Mouse (Mus musculus) forebrain, embryonic 14.5 days (tissue): ENCODE measurements around the gene Rsph3b. TPM values are rescaled to one million over a fixed set of nuclear protein-coding genes. Genes with fewer than 3 reads are reported as not detected.
"Not testable (repeated sequence)": the region's sequence is repeated elsewhere in the genome, so short reads cannot be mapped to it uniquely, and the experiment has no call there.

Experiments
- ATAC-seq: fragments of 200-750 bp; cut with Nextera tagmentation; 2 replicates; pipeline ENCODE4 v1.8.0; 2017; ENCODE audit warnings: mild to moderate bottlenecking, moderate library complexity
- DNase-seq: peaks from one replicate; pipeline ENCODE4 v3.0.0-alpha.2; 2015; ENCODE audit warnings: low spot score
- H3K27ac ChIP-seq: fragments of 300-500 bp; sonication (generic); 2 replicates; pipeline ENCODE4 v1.5.1; 2014; ENCODE audit warnings: low read depth, mild to moderate bottlenecking, control low read depth, low read length, moderate library complexity
- H3K27me3 ChIP-seq: fragments of 300-500 bp; sonication (generic); replicated peaks from 2 replicates; pipeline ENCODE4 v1.6.1; 2014; ENCODE audit warnings: low read length, control low read depth, mixed read lengths; ENCODE audit not compliant: control insufficient read depth, insufficient read depth
- H3K36me3 ChIP-seq: fragments of 300-500 bp; sonication (generic); 2 replicates; pipeline ENCODE4 v1.6.1; 2014; ENCODE audit warnings: low read length, control low read depth; ENCODE audit not compliant: control insufficient read depth, insufficient read depth
- H3K4me1 ChIP-seq: fragments of 300-500 bp; sonication (generic); 2 replicates; pipeline ENCODE4 v1.6.1; 2014; ENCODE audit warnings: antibody characterized with exemption, low read length, control low read depth; ENCODE audit not compliant: control insufficient read depth, insufficient read depth
- H3K4me2 ChIP-seq: fragments of 300-500 bp; sonication (generic); 2 replicates; pipeline ENCODE4 v1.6.1; 2014; ENCODE audit warnings: mild to moderate bottlenecking, control low read depth, low read length
- H3K4me3 ChIP-seq: fragments of 300-500 bp; sonication (generic); 2 replicates; pipeline ENCODE4 v1.5.1; 2014; ENCODE audit warnings: low read depth, low read length, control low read depth
- H3K9ac ChIP-seq: fragments of 300-500 bp; sonication (generic); 2 replicates; pipeline ENCODE4 v1.6.1; 2014; ENCODE audit warnings: mild to moderate bottlenecking, low read length, control low read depth, moderate library complexity
- H3K9me3 ChIP-seq: fragments of 300-500 bp; sonication (generic); replicated peaks from 2 replicates; pipeline ENCODE4 v1.6.1; 2016; ENCODE audit warnings: low read length, control low read depth, mixed read lengths; ENCODE audit not compliant: control insufficient read depth
- WGBS: fragments of 180-500 bp; shearing (Covaris S2); extraction: QIAGEN DNeasy Blood & Tissue Kit; methylation state at CpG from one replicate; pipeline ENCODE4 v1.1.7; 2014; 5-methylcytosine and 5-hydroxymethylcytosine counted together
- polyA plus RNA-seq: library from polyadenylated mRNA; unstranded; fragments of >200 nt; fragmentation: Nextera tagmentation; extraction: Ambion mirVana; gene quantifications from 2 replicates; pipeline ENCODE4 v1.2.1, GENCODE M21; 2014

The Rsph3b gene
- polyA plus RNA-seq, 1 experiment from 2014 or later = 57.7 TPM

- H3K4me3 ChIP-seq, H3K9me3 ChIP-seq, DNase-seq, H3K4me2 ChIP-seq, H3K27me3 ChIP-seq, ATAC-seq, H3K9ac ChIP-seq, H3K4me1 ChIP-seq, H3K27ac ChIP-seq, H3K36me3 ChIP-seq: not testable (repeated sequence)
- WGBS = 64% methylated on average over 3 of the region's 3 CpGs
These were observed 26.5 kb upstream of the Rsph3b start for GRCm38 (mm10) chr17:6974985-6975384.

GRCm38 (mm10) chr17:6972836-6973396, 24.4 kb upstream of the Rsph3b start:
- H3K27me3 ChIP-seq, H3K4me2 ChIP-seq, H3K9ac ChIP-seq, H3K36me3 ChIP-seq, H3K27ac ChIP-seq, H3K4me3 ChIP-seq, H3K9me3 ChIP-seq, ATAC-seq, H3K4me1 ChIP-seq: not testable (repeated sequence)
- peak; percentile 15 for DNase-seq
- 36% methylated on average over 3 of the region's 4 CpGs for whole genome bisulfite sequencing

DNA sequence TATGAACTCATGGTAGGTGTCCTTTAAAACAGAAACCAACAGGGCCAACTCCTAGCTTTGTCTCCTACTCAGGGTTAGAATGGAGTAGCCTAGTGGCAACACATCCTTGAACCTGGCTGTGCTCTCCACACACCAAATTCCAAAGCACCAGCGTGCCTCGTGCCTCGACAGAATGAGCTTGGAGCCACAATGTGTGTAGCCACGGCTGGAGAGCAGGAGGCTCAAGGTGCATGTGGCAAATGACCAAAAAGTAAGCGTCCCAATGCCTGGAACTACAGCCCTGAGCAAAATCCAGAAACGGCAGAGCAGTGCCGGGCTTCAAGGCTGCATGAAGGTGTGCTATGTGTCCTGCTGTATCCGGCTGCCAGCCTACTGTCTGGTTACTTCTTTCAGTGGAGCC, 22.8 kb upstream of the Rsph3b start:
- not testable (repeated sequence) for DNase-seq, H3K27ac ChIP-seq, H3K4me3 ChIP-seq, H3K4me2 ChIP-seq, H3K4me1 ChIP-seq, H3K9me3 ChIP-seq, ATAC-seq, H3K36me3 ChIP-seq, H3K9ac ChIP-seq, H3K27me3 ChIP-seq
- WGBS = 80% methylated on average over 8 of the region's 8 CpGs

DNA sequence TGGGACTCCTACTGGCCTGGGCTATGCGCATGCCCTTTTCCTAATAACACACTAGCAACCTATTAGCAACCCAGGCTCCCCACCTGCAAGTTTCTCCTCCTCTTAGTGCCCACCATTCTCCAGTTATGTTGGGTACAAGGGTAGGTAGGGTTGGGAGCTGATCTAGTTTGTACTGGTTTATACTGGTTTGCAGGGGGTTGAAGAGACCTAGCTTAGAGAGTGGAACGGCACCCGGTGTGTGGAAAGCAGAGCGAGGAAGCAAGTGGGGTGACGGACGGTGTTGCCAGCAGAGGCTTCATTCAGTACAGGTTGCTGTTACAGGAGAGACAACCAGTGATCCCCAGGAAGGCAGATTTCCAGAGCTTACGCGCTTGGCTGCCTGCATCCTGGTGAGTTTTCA, 21.9 kb upstream of the Rsph3b start, which contains the start of gene Rnaset2b:
TSS of gene Rnaset2b (plus strand) at position 301 of the 400 bp plus-strand sequence.
- DNase-seq, H3K27me3 ChIP-seq, H3K36me3 ChIP-seq, H3K9me3 ChIP-seq, ATAC-seq, H3K4me1 ChIP-seq, H3K27ac ChIP-seq, H3K4me3 ChIP-seq, H3K4me2 ChIP-seq, H3K9ac ChIP-seq: not testable (repeated sequence)
- no CpG with 5 or more reads among the region's 8 CpGs for WGBS

DNA sequence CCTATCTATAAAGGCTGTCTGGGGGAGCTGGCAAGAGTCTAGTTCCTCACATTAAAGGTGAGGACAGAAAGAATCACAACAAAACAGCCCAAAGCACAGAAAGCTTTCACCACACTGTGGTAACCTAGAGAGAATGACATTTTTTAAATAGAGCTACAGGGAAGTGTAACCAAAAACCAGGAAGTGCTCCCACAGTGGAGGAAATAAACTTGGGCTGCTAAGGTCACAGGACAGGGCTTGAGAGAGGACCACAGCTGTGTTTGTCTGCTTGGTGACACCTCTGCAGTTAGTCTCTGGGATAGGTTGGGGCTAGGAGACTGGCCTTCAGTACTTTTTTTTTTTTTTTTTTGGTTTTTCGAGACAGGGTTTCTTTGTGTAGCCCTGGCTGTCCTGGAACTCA, 19.2 kb upstream of the Rsph3b start:
- not testable (repeated sequence) for H3K4me1 ChIP-seq, H3K4me2 ChIP-seq, H3K36me3 ChIP-seq, DNase-seq, H3K27ac ChIP-seq, H3K4me3 ChIP-seq, H3K27me3 ChIP-seq, ATAC-seq, H3K9ac ChIP-seq, H3K9me3 ChIP-seq
- 83% methylated on average over 1 of the region's 1 CpGs for WGBS

DNA sequence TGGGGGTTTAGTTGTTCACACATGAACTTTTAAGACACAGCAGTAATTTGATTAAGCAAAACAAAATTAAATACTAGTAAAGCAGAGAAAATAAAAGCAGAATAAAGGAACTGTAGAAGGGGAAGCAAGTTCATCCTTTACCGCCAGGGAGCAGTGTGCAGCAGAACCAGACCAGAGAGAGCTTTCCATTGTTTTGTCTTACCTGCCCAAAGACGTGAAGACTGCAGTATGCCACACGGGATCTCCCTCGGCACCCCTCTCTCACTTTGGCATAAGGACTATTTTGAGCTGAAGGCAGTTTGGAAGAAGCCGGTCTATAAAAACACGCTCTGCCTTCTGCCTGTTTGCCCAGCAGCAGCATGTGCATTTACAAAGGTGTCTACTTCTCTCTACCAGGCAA, 16.9 kb upstream of the Rsph3b start:
- not testable (repeated sequence) for H3K36me3 ChIP-seq, H3K4me1 ChIP-seq, H3K9me3 ChIP-seq, H3K9ac ChIP-seq, ATAC-seq, H3K4me3 ChIP-seq, H3K27me3 ChIP-seq, H3K27ac ChIP-seq, H3K4me2 ChIP-seq
- peak; percentile 52 for DNase-seq
- WGBS = 7% methylated on average over 5 of the region's 6 CpGs

DNA sequence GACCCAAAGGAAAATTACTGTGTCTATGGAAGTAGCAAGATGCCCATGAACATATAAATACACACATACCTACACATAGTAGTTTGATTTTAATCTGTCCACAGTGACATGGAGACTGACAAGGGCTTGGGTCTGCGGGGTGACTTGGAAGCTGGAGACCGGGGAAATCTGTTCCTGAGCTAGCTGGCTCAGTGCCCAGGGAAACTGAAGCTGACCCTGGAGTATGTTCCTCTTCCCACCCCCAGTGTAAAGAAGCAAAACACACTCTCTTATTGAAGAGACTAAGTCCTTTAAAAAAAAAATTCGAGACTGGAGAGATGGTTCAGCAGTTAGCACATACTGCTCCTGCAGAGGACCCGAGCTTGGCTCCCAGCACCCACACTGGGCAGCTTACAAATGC, 14.5 kb upstream of the Rsph3b start:
- peak; percentile 3 for DNase-seq
- not testable (repeated sequence) for H3K4me2 ChIP-seq, H3K27me3 ChIP-seq, H3K9me3 ChIP-seq, H3K4me3 ChIP-seq, H3K36me3 ChIP-seq, H3K9ac ChIP-seq, ATAC-seq, H3K4me1 ChIP-seq, H3K27ac ChIP-seq
- 76% methylated on average over 4 of the region's 4 CpGs for WGBS

DNA sequence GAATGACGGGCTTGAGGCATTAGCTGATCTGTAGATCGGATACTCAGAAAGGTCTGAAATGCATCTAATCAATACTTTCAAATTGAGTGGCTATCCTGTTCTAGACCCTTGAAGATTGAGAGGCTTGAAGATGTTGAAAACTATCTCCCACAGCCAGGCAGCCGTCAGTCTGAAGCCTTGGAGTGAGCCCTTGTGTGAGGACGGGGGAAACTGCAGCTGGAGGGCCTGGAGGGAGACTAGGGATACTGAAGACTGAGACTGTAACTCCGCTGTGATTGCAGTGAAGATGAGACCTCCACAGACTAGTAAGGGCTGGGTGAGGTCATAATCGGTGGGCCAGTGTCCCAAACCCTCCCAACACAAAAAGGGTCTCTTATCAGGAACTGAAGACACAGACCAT, 13.9 kb upstream of the Rsph3b start:
- H3K4me2 ChIP-seq, DNase-seq, H3K4me3 ChIP-seq, H3K4me1 ChIP-seq, H3K9me3 ChIP-seq, H3K36me3 ChIP-seq, ATAC-seq, H3K27ac ChIP-seq, H3K27me3 ChIP-seq, H3K9ac ChIP-seq: not testable (repeated sequence)
- 77% methylated on average over 3 of the region's 6 CpGs for WGBS

DNA sequence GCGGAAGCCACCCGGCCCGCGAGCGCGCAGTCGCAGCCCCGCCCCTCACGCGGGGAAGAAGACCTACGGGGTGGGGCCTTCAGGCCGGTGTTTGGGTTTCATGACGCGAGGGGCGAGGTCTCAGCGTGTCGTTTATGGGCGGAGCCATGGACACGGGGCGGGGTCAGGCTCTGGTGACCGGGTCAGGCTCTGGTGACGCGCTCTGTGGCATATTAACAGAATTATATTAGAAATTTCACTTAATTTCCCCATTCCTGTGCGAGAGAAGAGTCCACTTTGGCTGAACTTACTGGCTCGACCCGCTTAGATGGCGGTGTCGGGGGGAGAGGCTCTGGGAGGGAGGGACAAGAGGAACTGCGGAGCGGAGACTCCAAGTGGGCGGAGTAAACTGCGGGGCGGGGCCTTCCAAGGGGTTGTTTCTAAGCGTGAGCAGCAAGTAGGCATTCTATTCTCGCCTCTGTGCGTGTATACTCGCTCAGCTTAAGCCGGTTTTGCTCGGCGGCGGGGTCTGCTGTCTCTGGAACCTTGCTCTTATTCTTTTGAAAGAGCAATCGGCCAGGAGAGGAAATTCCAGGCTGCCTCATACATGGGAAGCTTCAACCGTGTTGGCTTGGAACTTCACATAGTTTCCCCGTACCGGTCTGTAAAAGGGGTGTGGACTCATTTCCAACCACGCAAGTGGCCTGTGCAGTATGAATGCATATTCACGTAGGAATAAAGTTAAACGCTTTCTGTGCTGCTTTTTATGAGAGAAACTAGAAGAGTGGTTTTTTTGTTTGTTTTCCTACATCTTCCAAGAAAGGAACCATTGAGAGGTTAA, 12.9 kb upstream of the Rsph3b start:
- not testable (repeated sequence) for H3K4me1 ChIP-seq, H3K9me3 ChIP-seq, H3K36me3 ChIP-seq, H3K27ac ChIP-seq, H3K9ac ChIP-seq, H3K27me3 ChIP-seq
- WGBS = under 1% methylated on average over 12 of the region's 48 CpGs
- Histone ChIP-seq H3K4me2 (peak overlapping the region; percentile 34; the same call in 1 of the 2 replicates), H3K4me3 (peak overlapping the region; percentile 40)
- ATAC-seq = peak; percentile 97
- DNase-seq = peak; percentile 4
